Mouse (Mus musculus) embryonic facial prominence, embryonic 13.5 days (tissue): Measurements from ENCODE around the gene U2surp. TPM values are rescaled to one million over a fixed set of nuclear protein-coding genes. Genes with fewer than 3 reads are reported as not detected.

ENCODE experiments used
- ATAC-seq: fragments of 200-750 bp; cut with Nextera tagmentation; 2 replicates; pipeline ENCODE4 v1.8.0; 2017; ENCODE audit warnings: low read depth; ENCODE audit not compliant: insufficient number of reproducible peaks, insufficient read depth, low FRiP score, low TSS enrichment
- H3K27ac ChIP-seq: fragments of 300-500 bp; sonication (generic); 2 replicates; pipeline ENCODE4 v1.5.1; 2015; ENCODE audit warnings: moderate library complexity, mild to moderate bottlenecking, inconsistent platforms
- H3K27me3 ChIP-seq: fragments of 300-500 bp; sonication (generic); 2 replicates; pipeline ENCODE4 v1.6.1; 2015; ENCODE audit warnings: mild to moderate bottlenecking, inconsistent platforms
- H3K36me3 ChIP-seq: fragments of 300-500 bp; sonication (generic); 2 replicates; pipeline ENCODE4 v1.6.1; 2015; ENCODE audit warnings: mild to moderate bottlenecking, inconsistent platforms
- H3K4me1 ChIP-seq: fragments of 300-500 bp; sonication (generic); 2 replicates; pipeline ENCODE4 v1.6.1; 2015; ENCODE audit warnings: inconsistent platforms
- H3K4me2 ChIP-seq: fragments of 300-500 bp; sonication (generic); 2 replicates; pipeline ENCODE4 v1.6.1; 2015; ENCODE audit warnings: moderate library complexity, mild to moderate bottlenecking, inconsistent platforms
- H3K4me3 ChIP-seq: fragments of 300-500 bp; sonication (generic); 2 replicates; pipeline ENCODE4 v1.5.1; 2015; ENCODE audit warnings: mild to moderate bottlenecking, inconsistent platforms
- H3K9ac ChIP-seq: fragments of 300-500 bp; sonication (generic); 2 replicates; pipeline ENCODE4 v1.6.1; 2015; ENCODE audit warnings: mild to moderate bottlenecking, inconsistent platforms
- H3K9me3 ChIP-seq: fragments of 300-500 bp; sonication (generic); 2 replicates; pipeline ENCODE4 v1.6.1; 2016; ENCODE audit warnings: inconsistent platforms
- WGBS: fragments of 180-500 bp; shearing (Covaris S2); methylation state at CpG from one replicate; pipeline ENCODE4 v1.1.7; 2015; ENCODE audit warnings: mixed read lengths; 5-methylcytosine and 5-hydroxymethylcytosine counted together
- polyA plus RNA-seq: library from polyadenylated mRNA; unstranded; fragments of >200 nt; fragmentation: Nextera tagmentation; extraction: Ambion mirVana; gene quantifications from 2 replicates; pipeline ENCODE4 v1.2.1, GENCODE M21; 2015

U2surp gene
- polyA plus RNA-seq, 1 experiment from 2014 or later, result 178 TPM

DNA sequence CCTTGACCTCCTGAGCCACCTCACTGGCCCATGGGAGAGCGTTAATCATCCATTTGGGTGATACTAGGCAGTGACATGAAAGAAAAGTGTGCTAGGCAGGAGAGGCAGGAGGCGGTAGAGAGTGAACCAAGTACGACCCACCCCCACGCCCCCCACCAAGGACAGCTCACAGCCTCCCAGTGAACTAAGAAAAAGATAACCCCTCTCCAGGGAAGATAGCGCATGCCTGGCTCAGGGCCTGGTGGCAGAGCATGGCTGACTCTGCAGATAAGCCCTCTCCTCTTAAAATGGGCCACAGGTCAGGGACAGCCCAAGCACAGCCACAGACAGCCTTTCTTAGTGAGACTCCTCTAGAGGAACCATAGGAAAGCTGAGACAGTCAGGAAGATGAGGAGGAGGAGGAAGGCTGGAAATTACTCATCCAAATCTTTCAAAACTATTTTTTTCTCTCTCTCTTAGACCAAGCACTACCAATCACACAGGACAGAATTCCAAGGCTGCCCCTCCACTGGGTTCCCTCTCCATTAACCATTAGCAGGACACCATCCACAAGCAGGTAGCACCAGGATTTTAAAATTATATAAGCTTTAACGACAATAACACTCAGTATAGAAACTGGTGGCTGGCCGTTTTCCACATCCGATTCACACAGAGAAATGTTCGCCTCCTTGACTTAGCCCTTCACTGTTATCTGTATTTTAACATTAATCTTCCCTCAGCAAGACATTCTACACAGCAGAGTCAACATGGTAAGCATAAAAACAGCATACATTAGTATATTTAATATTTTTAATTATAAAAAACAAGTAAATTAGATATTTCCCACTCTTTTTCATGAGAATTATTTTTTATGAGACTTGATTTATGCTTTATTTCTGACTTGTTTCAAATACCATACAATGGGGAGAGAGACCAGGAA is 39.3 kb upstream of the U2surp start:
- Histone ChIP-seq H3K4me3 (no peak overlapping the region), H3K4me1 (no peaks in the 10 kb centered on the region), H3K36me3 (no peaks in the 10 kb centered on the region), H3K27me3 (peaks cover 16% of the 10 kb centered on the region), H3K9ac (no peak overlapping the region), H3K9me3 (no peaks in the 10 kb centered on the region), H3K27ac (no peak overlapping the region), H3K4me2 (no peak overlapping the region)
- ATAC-seq, result no peak
- 80% methylated on average over 9 of the region's 9 CpGs for WGBS

DNA sequence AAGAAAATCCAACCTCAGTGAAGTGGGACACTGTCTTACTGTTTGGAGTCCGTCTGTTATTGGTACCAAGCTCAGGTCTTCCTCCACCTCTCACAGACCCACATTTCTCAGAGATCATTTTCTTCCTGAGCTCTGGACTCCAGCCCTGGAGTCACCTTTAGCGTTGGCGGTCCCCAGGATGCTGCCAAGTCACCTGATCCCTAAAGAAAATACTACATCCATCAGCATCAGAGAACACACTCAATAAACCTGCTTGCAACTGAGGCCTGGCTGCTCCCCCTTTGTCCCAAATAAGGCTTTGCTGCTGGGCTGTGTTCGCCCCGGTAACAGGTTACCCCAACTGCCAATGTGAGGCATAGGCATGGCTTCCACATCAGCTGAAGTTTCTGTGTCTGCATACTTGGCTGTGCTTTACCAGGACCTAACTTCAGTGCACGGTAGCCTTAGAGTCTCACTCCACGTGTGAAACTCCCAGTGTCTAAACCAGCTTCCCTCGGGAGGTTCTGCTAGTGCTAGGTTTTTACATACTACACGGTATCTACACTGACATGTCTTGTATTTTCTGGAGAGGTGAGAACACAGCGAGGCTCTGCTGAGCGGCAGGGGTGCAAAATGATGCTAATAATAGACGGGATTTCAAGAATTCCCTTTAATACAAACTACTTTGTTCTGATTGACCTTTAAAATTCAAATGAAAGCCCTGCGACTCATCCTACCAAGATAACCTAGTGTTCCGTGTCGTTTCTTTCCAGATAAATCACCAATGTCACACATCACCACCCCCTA is 38.0 kb upstream of the U2surp start:
- Histone ChIP-seq H3K27me3 (peaks cover 3% of the 10 kb centered on the region; the same call in 1 of the 2 replicates), H3K9me3 (no peaks in the 10 kb centered on the region), H3K4me1 (no peaks in the 10 kb centered on the region), H3K36me3 (no peaks in the 10 kb centered on the region), H3K4me3 (no peak overlapping the region), H3K9ac (no peak overlapping the region), H3K27ac (no peak overlapping the region), H3K4me2 (no peak overlapping the region)
- WGBS, result 78% methylated on average over 15 of the region's 15 CpGs
- no peak for ATAC-seq

DNA sequence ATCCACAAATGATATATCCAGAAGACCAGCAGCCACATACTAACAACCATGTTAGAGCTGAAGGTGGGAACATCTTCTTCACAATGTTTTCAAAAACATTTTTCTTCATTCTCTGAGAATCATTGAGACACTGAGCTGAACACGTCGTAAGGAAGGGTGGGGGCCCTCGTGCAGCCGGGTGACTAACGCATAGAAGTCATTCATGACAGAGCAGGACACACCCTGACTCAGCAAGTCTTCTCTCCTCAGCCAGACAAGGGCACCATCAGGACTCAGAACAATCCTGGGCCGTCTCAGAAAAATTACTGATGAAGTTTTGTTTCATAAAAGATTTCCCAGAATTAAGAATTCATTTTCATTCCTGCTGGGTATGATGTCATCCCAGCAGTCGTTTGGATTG is 34.9 kb upstream of the U2surp start:
- WGBS, result 60% methylated on average over 7 of the region's 7 CpGs
- no peak overlapping the region for H3K4me2 ChIP-seq
- H3K36me3 ChIP-seq, result no peaks in the 10 kb centered on the region

DNA sequence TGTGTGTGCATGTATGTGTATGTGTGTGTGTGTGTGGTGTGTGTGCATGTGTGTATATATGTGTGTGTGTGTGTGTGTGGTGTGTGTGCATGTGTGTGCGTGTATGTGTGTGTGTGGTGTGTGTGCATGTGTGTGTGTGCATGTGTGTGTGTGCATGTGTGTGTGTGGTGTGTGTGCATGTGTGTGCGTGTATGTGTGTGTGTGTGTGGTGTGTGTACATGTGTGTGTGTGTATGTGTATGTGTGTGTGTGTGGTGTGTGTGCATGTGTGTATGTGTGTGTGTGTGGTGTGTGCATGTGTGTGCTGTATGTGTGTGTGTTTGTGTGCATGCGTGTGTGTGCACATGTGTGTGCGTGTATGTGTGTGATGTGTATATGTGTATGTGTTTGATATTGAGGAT is 32.8 kb upstream of the U2surp start:
- H3K36me3 ChIP-seq, result no peaks in the 10 kb centered on the region
- ATAC-seq, result no peak
- H3K27me3 ChIP-seq, result 0 out of 2 replicates have a peak, but pooled peaks cover 4% of the 10 kb centered on the region
- no peak overlapping the region for H3K4me2 ChIP-seq
- 90% methylated on average over 3 of the region's 4 CpGs for WGBS
- no peaks in the 10 kb centered on the region for H3K9me3 ChIP-seq
- H3K4me1 ChIP-seq, result no peaks in the 10 kb centered on the region
- no peak overlapping the region for H3K9ac ChIP-seq
- no peak overlapping the region for H3K4me3 ChIP-seq
- no peak overlapping the region for H3K27ac ChIP-seq

More for the DNA sequence above, 34.9 kb upstream of the U2surp start:
- no peak for ATAC-seq
- Histone ChIP-seq H3K4me1 (no peaks in the 10 kb centered on the region), H3K9ac (no peak overlapping the region), H3K27me3 (0 out of 2 replicates have a peak, but pooled peaks cover 4% of the 10 kb centered on the region), H3K4me3 (no peak overlapping the region), H3K27ac (no peak overlapping the region), H3K9me3 (no peaks in the 10 kb centered on the region)

DNA sequence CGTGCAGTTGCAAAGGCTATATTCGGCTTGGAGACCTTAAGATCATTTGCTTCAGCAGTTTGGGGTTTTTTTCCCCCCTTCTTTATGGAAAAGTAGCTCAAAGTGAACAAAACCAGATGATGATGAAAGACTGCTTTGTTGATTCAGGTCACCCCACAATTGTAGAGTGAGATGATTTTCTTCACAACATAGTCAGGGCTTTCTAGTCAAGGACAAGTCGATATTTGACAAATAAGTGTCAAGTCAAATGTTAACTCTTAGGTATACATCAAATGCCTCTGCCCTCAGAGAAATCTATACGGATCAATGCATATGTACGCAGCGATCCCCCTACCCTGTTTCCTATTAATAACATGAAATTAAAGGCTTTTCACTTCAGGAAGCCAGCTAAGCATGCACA is 30.7 kb upstream of the U2surp start:
- Histone ChIP-seq H3K4me1 (no peaks in the 10 kb centered on the region), H3K9ac (no peak overlapping the region), H3K36me3 (no peaks in the 10 kb centered on the region), H3K4me2 (no peak overlapping the region), H3K27ac (no peak overlapping the region), H3K9me3 (no peaks in the 10 kb centered on the region), H3K27me3 (0 out of 2 replicates have a peak, but pooled peaks cover 4% of the 10 kb centered on the region), H3K4me3 (no peak overlapping the region)
- no peak for ATAC-seq
- 63% methylated on average over 6 of the region's 6 CpGs for WGBS

DNA sequence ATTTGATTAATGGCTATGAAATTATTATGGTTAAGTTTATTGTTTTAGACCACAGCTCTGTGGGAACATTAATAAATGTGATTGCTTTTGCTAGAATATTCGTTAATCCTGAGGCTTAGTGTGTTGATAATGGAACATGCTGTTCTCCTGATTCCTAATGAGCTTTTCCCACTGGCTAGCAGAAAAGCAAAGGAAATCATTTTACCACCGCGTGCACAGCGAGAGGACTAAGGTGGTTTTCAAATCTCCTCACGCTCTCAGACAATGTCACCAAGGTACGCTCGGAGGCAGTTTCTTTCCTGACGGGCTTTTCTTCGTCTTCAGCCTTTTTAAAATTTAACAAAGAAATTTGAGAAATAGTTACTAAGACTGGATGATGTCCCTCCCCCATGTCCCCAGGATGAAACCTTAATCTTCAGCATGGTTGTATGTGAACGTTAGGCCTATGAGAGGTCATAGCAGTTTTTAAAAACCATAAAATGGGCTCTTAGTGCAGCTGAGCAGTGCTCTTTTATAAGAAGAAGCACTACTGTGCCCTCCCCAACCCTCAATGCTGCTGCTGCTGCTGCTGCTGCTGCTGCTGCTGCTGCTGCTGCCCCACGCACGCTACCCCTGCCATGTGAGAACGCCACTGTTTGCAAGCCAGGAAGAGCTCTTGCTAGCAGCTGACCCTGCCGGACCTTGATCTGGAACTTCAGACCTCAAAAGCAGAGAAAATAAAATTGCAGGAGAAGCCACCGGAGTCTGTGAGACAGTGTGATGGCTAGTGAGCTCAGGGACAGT is 30.0 kb upstream of the U2surp start:
- Histone ChIP-seq H3K4me2 (no peak overlapping the region), H3K4me1 (no peaks in the 10 kb centered on the region), H3K36me3 (no peaks in the 10 kb centered on the region), H3K27me3 (0 out of 2 replicates have a peak, but pooled peaks cover 4% of the 10 kb centered on the region), H3K9me3 (no peaks in the 10 kb centered on the region), H3K4me3 (no peak overlapping the region), H3K27ac (no peak overlapping the region), H3K9ac (no peak overlapping the region)
- WGBS, result 74% methylated on average over 15 of the region's 15 CpGs
- ATAC-seq, result no peak

DNA sequence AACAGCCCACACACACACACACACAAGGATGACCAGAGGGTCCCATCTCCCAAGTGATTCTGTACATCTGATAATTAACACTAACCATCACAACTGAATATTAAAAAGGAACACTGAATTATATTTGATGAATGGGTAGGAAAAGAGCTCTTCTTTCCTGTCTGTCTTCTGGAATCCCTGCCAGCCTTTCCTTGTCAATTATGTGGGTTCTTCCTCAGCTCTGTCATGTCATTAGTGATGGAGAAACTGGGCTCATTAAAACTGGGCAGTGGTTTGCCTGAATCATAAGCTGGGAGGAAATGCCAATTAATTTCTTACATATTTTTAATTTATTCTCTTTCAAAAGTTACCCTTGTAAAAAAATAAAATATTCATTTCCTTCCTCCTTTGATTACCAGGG is 29.4 kb upstream of the U2surp start:
- Histone ChIP-seq H3K4me1 (no peaks in the 10 kb centered on the region), H3K4me3 (no peak overlapping the region), H3K4me2 (no peak overlapping the region), H3K9ac (no peak overlapping the region), H3K27ac (no peak overlapping the region), H3K27me3 (0 out of 2 replicates have a peak, but pooled peaks cover 4% of the 10 kb centered on the region), H3K36me3 (no peaks in the 10 kb centered on the region), H3K9me3 (no peaks in the 10 kb centered on the region)
- ATAC-seq, result no peak

DNA sequence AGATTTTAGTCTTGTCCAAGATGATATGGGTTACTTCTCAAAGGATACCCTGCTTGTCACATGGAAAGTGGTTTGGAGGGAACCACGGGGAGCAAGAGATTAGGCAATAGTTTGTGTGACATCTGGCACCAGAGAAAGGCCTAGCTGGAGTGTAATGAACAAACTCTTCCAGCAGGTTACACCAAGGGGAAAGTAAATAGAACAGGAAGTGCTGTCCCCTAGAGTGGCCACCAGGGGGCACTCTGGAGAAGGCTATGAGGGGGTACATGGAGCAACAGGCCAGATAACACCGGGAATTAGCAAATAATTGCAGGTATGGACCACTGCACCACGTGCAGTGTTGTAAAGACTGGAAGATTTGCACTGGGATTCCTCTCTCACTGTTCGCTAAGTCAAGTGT is 28.7 kb upstream of the U2surp start:
- no peaks in the 10 kb centered on the region for H3K9me3 ChIP-seq
- 58% methylated on average over 4 of the region's 4 CpGs for WGBS
- H3K27me3 ChIP-seq, result 0 out of 2 replicates have a peak, but pooled peaks cover 4% of the 10 kb centered on the region
- H3K27ac ChIP-seq, result no peak overlapping the region
- no peak overlapping the region for H3K4me2 ChIP-seq
- H3K9ac ChIP-seq, result no peak overlapping the region
- no peak overlapping the region for H3K4me3 ChIP-seq
- no peaks in the 10 kb centered on the region for H3K4me1 ChIP-seq
- ATAC-seq, result no peak
- H3K36me3 ChIP-seq, result no peaks in the 10 kb centered on the region

DNA sequence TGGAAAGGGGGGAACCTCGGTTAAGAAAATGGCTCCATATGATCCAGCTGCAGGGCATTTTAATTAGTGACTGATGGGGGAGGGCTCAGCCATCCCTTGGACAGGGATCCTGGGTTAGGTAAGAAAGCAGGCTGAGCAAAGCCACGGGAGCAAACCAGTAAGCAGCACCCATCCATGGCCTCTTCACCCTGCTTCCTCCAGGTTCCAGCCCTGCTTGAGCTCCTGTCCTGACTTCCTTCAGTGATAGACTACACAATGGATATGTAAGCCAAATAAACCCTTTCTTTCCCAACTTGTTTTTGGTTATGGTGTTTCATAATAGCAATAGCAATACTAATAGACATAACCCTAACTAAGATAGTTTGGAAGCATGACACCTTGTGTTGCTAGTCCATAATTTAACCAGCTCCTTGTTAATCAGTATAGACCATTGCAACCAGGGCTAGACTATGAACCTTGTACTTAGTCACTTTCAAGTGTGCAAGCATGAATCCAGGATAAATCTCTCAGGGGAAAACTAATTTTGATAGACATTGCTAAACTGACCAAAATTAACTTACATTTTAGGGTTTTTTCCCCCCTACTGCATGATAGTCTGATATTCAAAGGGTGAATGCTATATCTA is 27.5 kb upstream of the U2surp start:
- H3K4me3 ChIP-seq, result no peak overlapping the region
- 52% methylated on average over 2 of the region's 2 CpGs for WGBS

DNA sequence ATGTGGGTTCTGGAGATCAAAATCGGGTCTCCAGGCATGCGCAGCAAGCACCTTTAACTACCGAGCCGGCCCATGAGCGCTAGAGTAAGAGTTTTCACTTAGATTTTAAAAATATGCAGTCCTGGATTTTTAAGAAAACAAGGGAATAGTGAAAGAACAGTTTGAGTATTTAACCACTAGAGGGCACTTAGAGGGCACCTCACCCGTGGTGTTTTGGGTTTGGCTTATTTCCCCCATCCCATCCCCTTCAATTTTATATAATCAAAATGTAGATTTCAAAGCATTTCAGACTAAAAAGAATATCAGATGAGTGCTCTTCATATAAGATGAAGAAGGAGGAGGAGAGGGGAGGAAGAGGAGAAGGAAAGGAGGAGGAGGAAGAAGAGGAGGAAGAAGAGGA is 22.0 kb upstream of the U2surp start:
- no peaks in the 10 kb centered on the region for H3K27me3 ChIP-seq
- H3K4me3 ChIP-seq, result no peak overlapping the region
- no peak overlapping the region for H3K4me2 ChIP-seq
- 30% methylated on average over 6 of the region's 6 CpGs for WGBS
- no peak overlapping the region for H3K9ac ChIP-seq
- H3K27ac ChIP-seq, result no peak overlapping the region
- no peaks in the 10 kb centered on the region for H3K36me3 ChIP-seq
- no peaks in the 10 kb centered on the region for H3K4me1 ChIP-seq
- ATAC-seq, result no peak
- no peaks in the 10 kb centered on the region for H3K9me3 ChIP-seq

More for the DNA sequence above, 27.5 kb upstream of the U2surp start:
- no peaks in the 10 kb centered on the region for H3K36me3 ChIP-seq
- no peaks in the 10 kb centered on the region for H3K4me1 ChIP-seq
- ATAC-seq, result no peak
- H3K27ac ChIP-seq, result no peak overlapping the region
- no peak overlapping the region for H3K9ac ChIP-seq
- H3K9me3 ChIP-seq, result no peaks in the 10 kb centered on the region
- 0 out of 2 replicates have a peak, but pooled peaks cover 4% of the 10 kb centered on the region for H3K27me3 ChIP-seq
- no peak overlapping the region for H3K4me2 ChIP-seq

DNA sequence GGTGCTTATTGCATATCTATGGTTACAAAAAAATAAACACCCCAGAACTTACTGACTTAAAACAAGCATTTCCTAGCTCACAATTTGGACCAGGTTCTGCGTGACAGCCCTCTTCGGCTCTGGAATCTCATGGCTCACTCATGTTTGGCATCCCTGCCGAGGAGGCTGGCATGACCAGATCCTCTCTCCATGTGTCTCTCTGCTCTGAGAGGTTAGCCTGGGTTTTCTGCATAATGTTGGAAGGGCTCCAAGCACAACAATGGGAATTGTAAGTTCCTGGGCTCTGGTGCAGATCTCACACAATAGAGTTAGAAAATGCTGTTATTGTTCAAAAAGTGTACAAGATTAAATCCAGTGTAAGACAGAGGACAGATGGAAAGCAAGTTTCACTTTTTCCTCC is 19.3 kb upstream of the U2surp start:
- H3K9me3 ChIP-seq, result no peaks in the 10 kb centered on the region
- WGBS, result 58% methylated on average over 3 of the region's 3 CpGs
- no peaks in the 10 kb centered on the region for H3K4me1 ChIP-seq
- no peaks in the 10 kb centered on the region for H3K36me3 ChIP-seq
- no peak overlapping the region for H3K4me2 ChIP-seq
- ATAC-seq, result no peak
- H3K4me3 ChIP-seq, result no peak overlapping the region
- H3K27me3 ChIP-seq, result no peaks in the 10 kb centered on the region
- H3K27ac ChIP-seq, result no peak overlapping the region
- no peak overlapping the region for H3K9ac ChIP-seq
